Mouse (Mus musculus) ES-Bruce4 (cell line): ENCODE results near the gene Rbpjl.

Experiments
- CTCF ChIP-seq: IDR thresholded peaks from one replicate; pipeline ENCODE4 v1.8.1; 2011; ENCODE audit warnings: low read depth, low read length
- EP300 ChIP-seq: IDR thresholded peaks from 2 replicates; pipeline ENCODE4 v1.6.1; 2011; ENCODE audit warnings: low read depth, low read length; ENCODE audit not compliant: insufficient read depth
- POLR2A ChIP-seq: IDR thresholded peaks from one replicate; pipeline ENCODE4 v1.8.1; 2011; ENCODE audit warnings: low read length; ENCODE audit not compliant: insufficient read depth

DNA sequence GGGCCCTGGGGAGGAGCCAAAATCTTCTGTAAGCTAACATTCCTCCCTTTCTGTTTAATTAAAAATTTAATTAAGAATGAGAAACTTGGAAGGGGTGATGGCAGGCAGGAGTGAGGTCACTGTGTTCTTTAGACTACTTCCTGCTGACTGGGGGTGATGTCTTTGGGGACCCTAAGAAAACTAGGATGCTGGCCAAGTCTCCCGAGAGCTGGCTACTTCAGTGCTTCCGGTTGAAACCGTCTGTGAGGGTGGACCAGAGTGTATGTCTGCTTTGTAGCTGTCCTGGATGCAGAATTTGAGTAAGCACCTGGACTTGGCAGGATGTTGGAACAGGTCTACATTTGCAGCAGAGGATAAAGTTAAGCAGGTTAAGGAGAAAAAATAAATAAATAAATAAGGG, 36.0 kb upstream of the Rbpjl start:
- TF ChIP-seq CTCF (no peak), POLR2A (no peak), EP300 (no peak)
